Mouse (Mus musculus): Measurements from ENCODE around the gene Olfr1555-ps1.

- no peak for TF ChIP-seq CTCF (IDR thresholded peaks at IDR 0.05; ENCODE audit: low read depth)
- no peak for TF ChIP-seq EP300 (IDR thresholded peaks at IDR 0.05; ENCODE audit: low read depth)
These were observed 26.6 kb downstream of the Olfr1555-ps1 start for GRCm38 (mm10) chr19:12143356-12143755.
